Mouse (Mus musculus): ENCODE measurements at regions not wholly inside any gene's neighbourhood (a gene's known extent, or its start where the extent isn't known, plus 50 kb on each side); places are given as distances from the start of the nearest gene placed in this dataset.

GRCm38 (mm10) chr4:58642236-58642635, 88.5 kb upstream of the Lpar1 start:
- TF ChIP-seq CTCF (IDR thresholded peaks at IDR 0.05; ENCODE audit: borderline replicate concordance, insufficient read depth, low read length) = no peak
- no peak for TF ChIP-seq POLR2A (IDR thresholded peaks at IDR 0.05; ENCODE audit: low read depth, low read length)
